Mouse (Mus musculus) testis, adult 2 months (tissue): ENCODE measurements around the gene Mall. TPM values are rescaled to one million over a fixed set of nuclear protein-coding genes. Genes with fewer than 3 reads are reported as not detected.

Source experiments
- H3K27ac ChIP-seq: fragments of 200-500 bp; 2 replicates; pipeline ENCODE4 v1.5.1; 2012; ENCODE audit warnings: low read depth, low read length; ENCODE audit not compliant: control insufficient read depth, insufficient read depth
- H3K27me3 ChIP-seq: fragments of 200-500 bp; 2 replicates; pipeline ENCODE4 v1.6.1; 2012; ENCODE audit warnings: mild to moderate bottlenecking, low read length, moderate library complexity; ENCODE audit not compliant: control insufficient read depth, insufficient read depth
- H3K36me3 ChIP-seq: fragments of 200-500 bp; 2 replicates; pipeline ENCODE4 v1.6.1; 2012; ENCODE audit warnings: mild to moderate bottlenecking, low read length; ENCODE audit not compliant: control insufficient read depth, insufficient read depth
- H3K4me1 ChIP-seq: fragments of 200-500 bp; 2 replicates; pipeline ENCODE4 v1.6.1; 2012; ENCODE audit warnings: low read length; ENCODE audit not compliant: control insufficient read depth, insufficient read depth
- H3K4me3 ChIP-seq: fragments of 200-500 bp; 2 replicates; pipeline ENCODE4 v1.5.1; 2012; ENCODE audit warnings: low read depth, mild to moderate bottlenecking, low read length, moderate library complexity, mixed read lengths; ENCODE audit not compliant: control insufficient read depth
- CTCF ChIP-seq: fragments of 200-500 bp; IDR thresholded peaks from 2 replicates; pipeline ENCODE4 v1.5.1; 2012; ENCODE audit warnings: low read depth, mild to moderate bottlenecking, inconsistent platforms, low read length, moderate library complexity; ENCODE audit not compliant: control insufficient read depth, insufficient read depth, insufficient replicate concordance
- POLR2A ChIP-seq: fragments of 200-500 bp; IDR thresholded peaks from 2 replicates; pipeline ENCODE4 v1.6.1; 2012; ENCODE audit warnings: low read depth, mild to moderate bottlenecking, inconsistent platforms, low read length, moderate library complexity; ENCODE audit not compliant: control insufficient read depth
- polyA plus RNA-seq: library from polyadenylated mRNA; depleted of rRNA; stranded (reverse); fragments of >200 nt; gene quantifications from 2 replicates; pipeline ENCODE4 v1.2.3, GENCODE M21; 2012

Mall gene
- polyA plus RNA-seq, 1 experiment: 4.4 TPM

DNA sequence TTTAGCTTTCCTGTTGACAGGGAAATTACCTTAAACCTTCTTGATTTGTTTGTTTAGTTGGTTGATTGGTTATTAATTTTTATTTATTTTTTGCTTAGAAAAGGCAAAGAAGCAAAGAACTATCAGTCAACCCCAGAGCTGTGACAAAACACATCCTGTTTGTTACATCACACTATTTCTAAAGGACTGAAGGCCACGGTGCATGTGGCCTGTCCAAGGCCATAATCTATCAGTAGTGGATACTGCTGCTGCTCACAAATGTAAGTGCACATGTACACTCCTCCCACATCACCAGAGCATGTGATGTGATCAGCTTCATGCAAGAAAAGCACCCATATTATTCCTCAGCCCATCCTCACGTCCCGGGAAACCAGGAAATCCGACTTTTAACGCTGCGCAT lies 30.3 kb upstream of the Mall start:
- H3K4me1 ChIP-seq: no peaks in the 10 kb centered on the region
- TF ChIP-seq CTCF (no peak), POLR2A (no peak)
- H3K27ac ChIP-seq: no peak overlapping the region
- no peak overlapping the region for H3K4me3 ChIP-seq
- H3K27me3 ChIP-seq: no peaks in the 10 kb centered on the region
- H3K36me3 ChIP-seq: no peaks in the 10 kb centered on the region; the same call in 1 of the 2 replicates

- Histone ChIP-seq H3K36me3 (no peaks in the 10 kb centered on the region; the same call in 1 of the 2 replicates), H3K27me3 (no peaks in the 10 kb centered on the region), H3K27ac (no peak overlapping the region; the same call in 1 of the 2 replicates), H3K4me1 (no peaks in the 10 kb centered on the region), H3K4me3 (no peak overlapping the region)
- TF ChIP-seq POLR2A: no peak
- 0 out of 2 replicates have a peak, but pooled peaks have one; percentile 18 for TF ChIP-seq CTCF
These were observed 29.6 kb upstream of the Mall start for GRCm38 (mm10) chr2:127759157-127759880.

GRCm38 (mm10) chr2:127757171-127757570 lies 27.4 kb upstream of the Mall start:
- Histone ChIP-seq H3K4me3 (no peak overlapping the region), H3K4me1 (no peaks in the 10 kb centered on the region), H3K36me3 (no peaks in the 10 kb centered on the region; the same call in 1 of the 2 replicates), H3K27ac (no peak overlapping the region), H3K27me3 (no peaks in the 10 kb centered on the region)
- no peak for TF ChIP-seq POLR2A

DNA sequence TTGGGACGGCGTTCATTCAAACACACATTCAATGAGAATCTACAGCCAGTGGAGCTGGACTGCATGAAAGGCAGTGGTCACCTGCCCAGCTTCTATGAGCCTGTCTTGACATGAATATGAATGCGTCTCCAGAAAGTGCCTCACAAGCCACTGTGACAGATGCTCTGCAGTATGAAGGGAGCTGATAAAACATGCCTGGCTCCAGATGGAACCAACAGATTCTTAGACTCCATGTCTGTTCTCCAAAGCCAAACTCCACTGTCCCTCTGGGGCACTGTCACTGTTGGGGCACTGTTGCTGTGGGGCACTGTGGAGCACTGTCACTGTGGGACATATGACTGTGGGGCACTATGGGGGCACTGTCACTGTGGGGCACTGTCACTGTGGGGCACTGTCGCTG lies 24.4 kb upstream of the Mall start:
- H3K27ac ChIP-seq: no peak overlapping the region
- H3K36me3 ChIP-seq: no peaks in the 10 kb centered on the region; the same call in 1 of the 2 replicates
- H3K27me3 ChIP-seq: no peaks in the 10 kb centered on the region
- no peak for TF ChIP-seq POLR2A
- no peak for TF ChIP-seq CTCF
- H3K4me3 ChIP-seq: no peak overlapping the region
- no peaks in the 10 kb centered on the region for H3K4me1 ChIP-seq

DNA sequence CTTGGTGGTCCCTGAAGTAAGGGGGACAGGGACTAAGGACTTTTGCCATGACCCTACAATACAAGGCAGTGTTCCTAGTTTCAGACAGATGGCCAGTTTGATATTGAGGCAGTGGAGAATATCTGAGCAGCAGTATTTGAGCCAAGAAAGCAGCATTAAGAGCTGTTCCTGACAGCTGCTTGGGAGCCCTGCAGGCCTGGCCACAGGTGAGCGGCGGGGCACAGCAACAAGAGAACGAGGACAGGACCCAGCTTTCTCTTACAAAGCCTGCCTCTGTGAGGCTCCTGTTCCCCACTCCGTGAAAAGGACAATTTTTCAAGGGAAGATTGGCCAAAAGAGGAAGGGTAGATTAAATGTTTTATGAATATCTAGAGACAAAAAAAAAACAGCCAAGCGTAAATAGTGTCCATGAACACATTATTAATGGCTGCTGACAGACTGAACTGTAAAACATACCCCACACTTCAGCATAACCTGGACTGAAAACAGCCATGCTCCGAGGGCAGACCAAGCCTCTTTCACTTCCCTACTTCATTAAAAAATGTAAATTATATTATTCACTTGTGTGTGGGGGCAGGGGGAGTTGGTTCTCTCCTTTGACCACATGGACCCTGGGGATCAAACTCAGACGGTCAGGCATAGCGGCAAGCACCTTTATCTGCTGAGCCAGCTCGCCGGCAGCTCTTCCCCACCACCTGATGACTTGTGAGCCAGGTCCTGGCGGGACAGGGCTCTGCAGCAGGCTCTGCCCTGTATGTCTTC lies 22.3 kb upstream of the Mall start:
- Histone ChIP-seq H3K4me1 (no peaks in the 10 kb centered on the region), H3K27me3 (no peaks in the 10 kb centered on the region), H3K4me3 (no peak overlapping the region), H3K36me3 (peaks cover 2% of the 10 kb centered on the region; the same call in 1 of the 2 replicates), H3K27ac (no peak overlapping the region)
- TF ChIP-seq CTCF: no peak
- no peak for TF ChIP-seq POLR2A

GRCm38 (mm10) chr2:127749376-127749775 lies 19.6 kb upstream of the Mall start:
- Histone ChIP-seq H3K27ac (no peak overlapping the region), H3K27me3 (no peaks in the 10 kb centered on the region), H3K36me3 (peaks cover 2% of the 10 kb centered on the region; the same call in 1 of the 2 replicates), H3K4me3 (no peak overlapping the region), H3K4me1 (no peaks in the 10 kb centered on the region)
- no peak for TF ChIP-seq CTCF
- TF ChIP-seq POLR2A: no peak

DNA sequence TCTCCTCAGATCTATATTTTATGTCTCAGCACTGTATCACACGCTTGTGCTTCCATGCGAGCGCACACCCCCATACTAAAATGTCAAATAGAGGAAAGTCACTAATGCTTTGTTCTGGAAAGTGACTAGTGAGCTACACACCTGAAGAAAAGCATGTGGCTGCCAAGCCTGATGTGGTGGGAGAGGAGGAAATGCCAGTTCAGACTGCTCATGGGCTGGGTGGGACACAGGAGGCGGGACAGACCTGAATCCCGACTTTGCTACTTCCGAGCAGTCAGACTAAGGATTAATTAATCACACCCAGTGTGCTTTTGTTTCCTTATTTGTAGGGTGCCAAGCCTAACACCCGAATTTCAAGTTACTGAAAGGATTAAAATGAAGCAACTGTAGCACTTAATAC lies 18.6 kb upstream of the Mall start:
- H3K4me3 ChIP-seq: no peak overlapping the region
- H3K27ac ChIP-seq: no peak overlapping the region
- peaks cover 2% of the 10 kb centered on the region; the same call in 1 of the 2 replicates for H3K36me3 ChIP-seq
- H3K27me3 ChIP-seq: no peaks in the 10 kb centered on the region
- TF ChIP-seq POLR2A: no peak
- no peak for TF ChIP-seq CTCF
- H3K4me1 ChIP-seq: no peaks in the 10 kb centered on the region
